Mouse (Mus musculus): ENCODE results near the gene Rbp1.

GRCm38 (mm10) chr9:98427906-98428517, 5.3 kb downstream of the Rbp1 start:
- no peak for TF ChIP-seq CTCF (IDR thresholded peaks at IDR 0.05; ENCODE audit: low read depth, low read length)
- TF ChIP-seq POLR2A (IDR thresholded peaks at IDR 0.05; ENCODE audit: insufficient read depth, low read length) = no peak
- TF ChIP-seq EP300 (IDR thresholded peaks at IDR 0.05; ENCODE audit: insufficient read depth, low read depth, low read length) = no peak

All from ES-Bruce4 (cell line).